Mouse (Mus musculus): ENCODE measurements around the gene Aatf. TPM values are rescaled to one million over a fixed set of nuclear protein-coding genes. Genes with fewer than 3 reads are reported as not detected.
"Not testable (repeated sequence)": the region's sequence is repeated elsewhere in the genome, so short reads cannot be mapped to it uniquely, and the experiment has no call there.

Aatf gene
- polyA plus RNA-seq, 1 experiment from 2014 or later: 56.6 TPM

GRCm38 (mm10) chr11:84392066-84392465, 121.3 kb downstream of the Aatf start:
- H3K9ac ChIP-seq (replicated peaks); H3K4me2 ChIP-seq (replicated peaks); H3K27ac ChIP-seq (replicated peaks); H3K27me3 ChIP-seq; H3K4me3 ChIP-seq; ATAC-seq (ENCODE audit: low FRiP score, low read depth); H3K9me3 ChIP-seq: not testable (repeated sequence)
- H3K4me1 ChIP-seq: peaks cover 13% of the 10 kb centered on the region; the same call in 1 of the 2 replicates
- WGBS: 80% methylated on average over 7 of the region's 7 CpGs
- peaks cover 25% of the 10 kb centered on the region for H3K36me3 ChIP-seq

GRCm38 (mm10) chr11:84391126-84391525, 122.2 kb downstream of the Aatf start:
- Histone ChIP-seq H3K4me3 (no peak overlapping the region), H3K36me3 (peaks cover 25% of the 10 kb centered on the region), H3K9me3 (no peaks in the 10 kb centered on the region), H3K27me3 (no peaks in the 10 kb centered on the region), H3K4me1 (0 out of 2 replicates have a peak, but pooled peaks cover 6% of the 10 kb centered on the region), H3K27ac (replicated peaks) (no peak overlapping the region), H3K9ac (replicated peaks) (no peak overlapping the region), H3K4me2 (replicated peaks) (no peak overlapping the region)
- no peak for ATAC-seq (ENCODE audit: low FRiP score, low read depth)
- WGBS: 89% methylated on average over 8 of the region's 8 CpGs

- 82% methylated on average over 6 of the region's 6 CpGs for WGBS
Observed at GRCm38 (mm10) chr11:84389332-84389731, 124.0 kb downstream of the Aatf start.

GRCm38 (mm10) chr11:84383891-84384290, 129.4 kb downstream of the Aatf start:
- 0 out of 2 replicates have a peak overlapping the region, but pooled peaks have one; percentile 7 for H3K27ac ChIP-seq (replicated peaks)
- no peak overlapping the region for H3K9ac ChIP-seq (replicated peaks)
- ATAC-seq (ENCODE audit: low FRiP score, low read depth): no peak
- no peaks in the 10 kb centered on the region for H3K27me3 ChIP-seq
- no peaks in the 10 kb centered on the region for H3K9me3 ChIP-seq
- WGBS: 55% methylated on average over 6 of the region's 6 CpGs
- H3K4me3 ChIP-seq: no peak overlapping the region
- no peak overlapping the region for H3K4me2 ChIP-seq (replicated peaks)
- H3K4me1 ChIP-seq: peaks cover 18% of the 10 kb centered on the region
- 0 out of 2 replicates have a peak, but pooled peaks cover 7% of the 10 kb centered on the region for H3K36me3 ChIP-seq

More at GRCm38 (mm10) chr11:84389332-84389731, 124.0 kb downstream of the Aatf start:
- Histone ChIP-seq H3K4me3 (no peak overlapping the region), H3K4me2 (replicated peaks) (no peak overlapping the region), H3K9me3 (no peaks in the 10 kb centered on the region), H3K27me3 (no peaks in the 10 kb centered on the region), H3K36me3 (peaks cover 25% of the 10 kb centered on the region), H3K4me1 (0 out of 2 replicates have a peak, but pooled peaks cover 6% of the 10 kb centered on the region), H3K9ac (replicated peaks) (no peak overlapping the region), H3K27ac (replicated peaks) (no peak overlapping the region)
- ATAC-seq (ENCODE audit: low FRiP score, low read depth): no peak

GRCm38 (mm10) chr11:84382450-84382849, 130.9 kb downstream of the Aatf start:
- no peak overlapping the region for H3K4me3 ChIP-seq
- H3K9ac ChIP-seq (replicated peaks): no peak overlapping the region
- H3K27me3 ChIP-seq: no peaks in the 10 kb centered on the region
- H3K36me3 ChIP-seq: 0 out of 2 replicates have a peak, but pooled peaks cover 4% of the 10 kb centered on the region
- H3K9me3 ChIP-seq: no peaks in the 10 kb centered on the region
- H3K4me2 ChIP-seq (replicated peaks): no peak overlapping the region
- ATAC-seq (ENCODE audit: low FRiP score, low read depth): no peak
- H3K4me1 ChIP-seq: peaks cover 18% of the 10 kb centered on the region
- WGBS: 58% methylated on average over 13 of the region's 13 CpGs
- H3K27ac ChIP-seq (replicated peaks): peak overlapping the region; percentile 61

GRCm38 (mm10) chr11:84376510-84377365, 136.6 kb downstream of the Aatf start:
- ATAC-seq (ENCODE audit: low FRiP score, low read depth): 0 out of 2 replicates have a peak, but pooled peaks have one; percentile 62
- 38% methylated on average over 13 of the region's 13 CpGs for WGBS
- Histone ChIP-seq H3K9ac (replicated peaks) (no peak overlapping the region), H3K36me3 (peaks cover 15% of the 10 kb centered on the region; the same call in 1 of the 2 replicates), H3K4me1 (peaks cover 18% of the 10 kb centered on the region), H3K27me3 (no peaks in the 10 kb centered on the region), H3K4me2 (replicated peaks) (0 out of 2 replicates have a peak overlapping the region, but pooled peaks have one; percentile 9), H3K27ac (replicated peaks) (peak overlapping the region; percentile 77), H3K4me3 (no peak overlapping the region), H3K9me3 (no peaks in the 10 kb centered on the region)

GRCm38 (mm10) chr11:84375951-84376496, 137.3 kb downstream of the Aatf start:
- Histone ChIP-seq H3K4me2 (replicated peaks) (peak overlapping the region; percentile 9; the same call in 1 of the 2 replicates), H3K9ac (replicated peaks) (no peak overlapping the region), H3K4me3 (no peak overlapping the region), H3K4me1 (peaks cover 18% of the 10 kb centered on the region), H3K9me3 (no peaks in the 10 kb centered on the region), H3K27me3 (no peaks in the 10 kb centered on the region), H3K36me3 (peaks cover 11% of the 10 kb centered on the region; the same call in 1 of the 2 replicates), H3K27ac (replicated peaks) (peak overlapping the region; percentile 77)
- WGBS: 21% methylated on average over 3 of the region's 3 CpGs
- no peak for ATAC-seq (ENCODE audit: low FRiP score, low read depth)

GRCm38 (mm10) chr11:84373122-84373521, 140.2 kb downstream of the Aatf start:
- ATAC-seq (ENCODE audit: low FRiP score, low read depth): no peak
- no peak overlapping the region for H3K4me3 ChIP-seq
- no peak overlapping the region for H3K9ac ChIP-seq (replicated peaks)
- peaks cover 11% of the 10 kb centered on the region; the same call in 1 of the 2 replicates for H3K36me3 ChIP-seq
- H3K27ac ChIP-seq (replicated peaks): no peak overlapping the region
- peaks cover 18% of the 10 kb centered on the region for H3K4me1 ChIP-seq
- H3K4me2 ChIP-seq (replicated peaks): no peak overlapping the region
- 88% methylated on average over 4 of the region's 4 CpGs for WGBS
- no peaks in the 10 kb centered on the region for H3K9me3 ChIP-seq
- no peaks in the 10 kb centered on the region for H3K27me3 ChIP-seq

Other genes starting within 250 kb of the Aatf start
- 50.5 and 55.0 TPM in 2 replicates for gene Lhx1, start 12.0 kb upstream of the Aatf start, polyA plus RNA-seq (2016; fragmentation: Nextera tagmentation; extraction: Ambion mirVana)

Data from midbrain, embryonic 12.5 days (tissue).